Mouse (Mus musculus) embryonic fibroblast, embryonic 13.5 days (primary cell): ENCODE data around the gene Tshz3.

Experiments used
- CTCF ChIP-seq: IDR thresholded peaks from 2 replicates; pipeline ENCODE4 v1.5.1; 2011; ENCODE audit warnings: mild to moderate bottlenecking, control low read depth, low read length, moderate library complexity, borderline replicate concordance; ENCODE audit not compliant: insufficient read depth
- POLR2A ChIP-seq: IDR thresholded peaks from 2 replicates; pipeline ENCODE4 v1.6.1; 2011; ENCODE audit warnings: low read depth, mild to moderate bottlenecking, control low read depth, low read length, moderate library complexity

- TF ChIP-seq CTCF (no peak), POLR2A (no peak)
These were observed 86.4 kb downstream of the Tshz3 start for GRCm38 (mm10) chr7:36784243-36784773.
